Mouse (Mus musculus) thymus, adult 2 months (tissue): ENCODE measurements around the gene Vat1.

Experiments
- CTCF ChIP-seq: fragments of 200-500 bp; IDR thresholded peaks from 2 replicates; pipeline ENCODE4 v1.5.1; 2012; ENCODE audit warnings: mild to moderate bottlenecking, control low read depth, low read length, moderate library complexity, borderline replicate concordance; ENCODE audit not compliant: control insufficient read depth, poor library complexity, insufficient read depth; ENCODE audit errors: extremely low read depth
- POLR2A ChIP-seq: fragments of 200-500 bp; IDR thresholded peaks from 2 replicates; pipeline ENCODE4 v1.6.1; 2012; ENCODE audit warnings: mild to moderate bottlenecking, low read length, control low read depth, moderate library complexity; ENCODE audit not compliant: control insufficient read depth, poor library complexity, insufficient read depth; ENCODE audit errors: extremely low read depth

- TF ChIP-seq CTCF (no peak), POLR2A (no peak)
Observed at GRCm38 (mm10) chr11:101435831-101436230, 30.2 kb downstream of the Vat1 start.
